ENCODE assay signal across 15 mouse cellular contexts in genomic region chr16:80981573-80982105, GRCm38 (mm10).
A peak's percentile ranks its signal among the peaks of the same experiment; 100 is the strongest.
DNase-seq lines count a peak whose midpoint lies in the region; ATAC-seq and TF ChIP-seq lines count a peak whose summit lies in the region.
"Had no signal": no experiment of that assay in that cellular context is flagged by ENCODE, and none has a peak within 500 bp of the region (broad histone marks: within the 10 kb centered on the region; RNA-seq: fewer than 3 reads in every experiment).

No protein-coding gene starts in this region.

- no peak for TF ChIP-seq POLR2A in brain, embryonic 14.5 days (IDR thresholded peaks at IDR 0.05; ENCODE audit: borderline replicate concordance, extremely low read depth, insufficient read depth, insufficient read length, poor library complexity, severe bottlenecking)

- DNase-seq in left cerebral cortex, postnatal 25 days (ENCODE audit: low spot score in 2 of 2) = peak; percentile 1 to 49
- DNase-seq in left cerebral cortex, postnatal 36 days (ENCODE audit: low spot score in 2 of 2) = no peak
- peak; percentile 1 for DNase-seq in R1 (ENCODE audit: low read depth, low spot score)
- DNase-seq in brain, embryonic 14.5 days (ENCODE audit: low read depth) = peak; percentile 9
- no peak for DNase-seq in c-Kit-positive CD71-positive TER-119-positive erythroid progenitor cells, embryonic 14.5 days (ENCODE audit: low spot score)
- DNase-seq: adrenal gland, postnatal 14 days; cerebellum, adult 11 months; cerebellum, adult 9-10 months; cerebellum, postnatal 36 days; gastrocnemius, adult 2 months; gastrocnemius, postnatal 36 days; heart, adult 11 months; heart, postnatal 36 days had no signal

- no peak for TF ChIP-seq CTCF in brain, embryonic 14.5 days (IDR thresholded peaks at IDR 0.05; ENCODE audit: borderline replicate concordance, extremely low read depth, insufficient read depth, insufficient read length)

- no peak for ATAC-seq in megakaryocyte-erythroid progenitor cell, adult 5-6 weeks (replicated peaks; ENCODE audit: low FRiP score, low TSS enrichment, poor library complexity, severe bottlenecking)
- ATAC-seq: forebrain, embryonic 16.5 days had no signal

- intact Hi-C loops in left cerebral cortex, postnatal 25 days (cut with DNase I) = loop anchor here (5.0 kb wide), 1 partner anchor 89 kb away; no protein-coding TSS in a partner anchor
- intact Hi-C loops in left cerebral cortex, postnatal 36 days (cut with DNase I) = no loop called here

Comparison
In these comparisons a context has a peak if more than half of its experiments do, and no peak if none do; other contexts are left out.
1. DNase-seq: peak in left cerebral cortex, postnatal 25 days (2 of 2), R1 (single experiment) and brain, embryonic 14.5 days (single experiment); none in left cerebral cortex, postnatal 36 days (0 of 2) and c-Kit-positive CD71-positive TER-119-positive erythroid progenitor cells, embryonic 14.5 days (single experiment).